Mouse (Mus musculus) adrenal gland, postnatal 25 days (tissue): ENCODE data around the gene Clec16a. TPM values are rescaled to one million over a fixed set of nuclear protein-coding genes. Genes with fewer than 3 reads are reported as not detected.
A peak's percentile ranks its signal among the peaks of the same experiment; 100 is the strongest.

Source experiments
- DNase-seq: peaks from one replicate; pipeline ENCODE4 v3.0.0; 2021; ENCODE audit warnings: mixed read lengths
- total RNA-seq: library from RNA; stranded (reverse); gene quantifications from 2 replicates; pipeline ENCODE4 v1.2.3, GENCODE M21; 2021

Clec16a gene
- total RNA-seq, 1 experiment from 2014 or later, result 44.2 TPM

- DNase-seq, result no peak
Observed at GRCm38 (mm10) chr16:10723816-10724647, 178.9 kb downstream of the Clec16a start.

GRCm38 (mm10) chr16:10725156-10725555 is 180.0 kb downstream of the Clec16a start:
- no peak for DNase-seq

GRCm38 (mm10) chr16:10727630-10728029 is 182.5 kb downstream of the Clec16a start:
- no peak for DNase-seq

- no peak for DNase-seq
Observed at GRCm38 (mm10) chr16:10728886-10729285, 183.7 kb downstream of the Clec16a start.

- no peak for DNase-seq
Observed at GRCm38 (mm10) chr16:10730941-10731340, 185.8 kb downstream of the Clec16a start.

GRCm38 (mm10) chr16:10731785-10732184 is 186.6 kb downstream of the Clec16a start:
- no peak for DNase-seq

- DNase-seq, result no peak
Observed at GRCm38 (mm10) chr16:10732421-10732820, 187.3 kb downstream of the Clec16a start.

GRCm38 (mm10) chr16:10735781-10736180 is 190.6 kb downstream of the Clec16a start:
- no peak for DNase-seq

- DNase-seq, result no peak
Observed at GRCm38 (mm10) chr16:10736364-10736763, 191.2 kb downstream of the Clec16a start.

GRCm38 (mm10) chr16:10737571-10737970 is 192.4 kb downstream of the Clec16a start:
- DNase-seq, result no peak

- no peak for DNase-seq
Observed at GRCm38 (mm10) chr16:10738866-10739265, 193.7 kb downstream of the Clec16a start.

- no peak for DNase-seq
Observed at GRCm38 (mm10) chr16:10739854-10740398, 194.8 kb downstream of the Clec16a start.

- no peak for DNase-seq
Observed at GRCm38 (mm10) chr16:10741082-10741481, 195.9 kb downstream of the Clec16a start.

- DNase-seq, result no peak
Observed at GRCm38 (mm10) chr16:10749226-10749625, 204.1 kb downstream of the Clec16a start.

GRCm38 (mm10) chr16:10749824-10750223 is 204.7 kb downstream of the Clec16a start:
- DNase-seq, result no peak

- DNase-seq, result peak; percentile 75
Observed at GRCm38 (mm10) chr16:10754521-10755296, 209.6 kb downstream of the Clec16a start.

GRCm38 (mm10) chr16:10756168-10756567 is 211.0 kb downstream of the Clec16a start:
- DNase-seq, result no peak

- no peak for DNase-seq
Observed at GRCm38 (mm10) chr16:10761182-10761581, 216.0 kb downstream of the Clec16a start.

- no peak for DNase-seq
Observed at GRCm38 (mm10) chr16:10762569-10763180, 217.5 kb downstream of the Clec16a start.

- DNase-seq, result no peak
Observed at GRCm38 (mm10) chr16:10763540-10764264, 218.6 kb downstream of the Clec16a start.

GRCm38 (mm10) chr16:10764323-10764722 is 219.2 kb downstream of the Clec16a start:
- no peak for DNase-seq

- peak; percentile 57 for DNase-seq
Observed at GRCm38 (mm10) chr16:10767158-10767557, 222.0 kb downstream of the Clec16a start.
